Mouse (Mus musculus) spleen, adult 12 weeks (tissue): Measurements from ENCODE around the gene Ddx3x.
"Not testable (repeated sequence)": the region's sequence is repeated elsewhere in the genome, so short reads cannot be mapped to it uniquely, and the experiment has no call there.

ENCODE experiments used
- DNase-seq: peaks from one replicate; pipeline ENCODE4 v3.0.0; 2022; ENCODE audit warnings: low spot score

Gene Ddx3x

GRCm38 (mm10) chrX:13280409-13281328, at the start of gene Ddx3x:
TSS of gene Ddx3x (plus strand) at chrX:13280970.
- DNase-seq = peak; percentile 81

GRCm38 (mm10) chrX:13231243-13231642, 49.5 kb upstream of the Ddx3x start:
- DNase-seq = no peak

- not testable (repeated sequence) for DNase-seq
Observed at GRCm38 (mm10) chrX:13232834-13233233, 47.9 kb upstream of the Ddx3x start.

DNA sequence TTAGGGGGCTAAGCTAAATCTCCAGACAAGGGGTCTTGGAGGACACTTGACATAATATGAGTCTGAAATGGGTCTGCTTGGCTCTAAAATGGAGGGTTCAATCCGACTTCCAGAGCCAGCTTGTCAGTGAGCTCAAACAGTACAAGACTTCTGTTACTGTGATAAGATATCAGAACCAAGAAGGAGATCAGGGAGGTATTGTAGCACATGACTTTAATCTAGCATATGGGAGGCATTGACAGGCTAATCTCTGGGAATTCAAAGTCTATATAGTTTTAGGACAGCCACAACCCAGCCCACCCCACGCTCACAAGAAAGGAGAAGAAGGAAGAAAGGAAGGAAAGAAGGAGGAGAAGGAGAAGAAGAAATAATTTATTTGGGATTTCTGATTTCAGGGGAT, 47.1 kb upstream of the Ddx3x start:
- DNase-seq = no peak

GRCm38 (mm10) chrX:13234709-13235108, 46.1 kb upstream of the Ddx3x start:
- no peak for DNase-seq

- DNase-seq = no peak
Observed at GRCm38 (mm10) chrX:13236100-13236568, 44.6 kb upstream of the Ddx3x start.

GRCm38 (mm10) chrX:13239455-13239854, 41.3 kb upstream of the Ddx3x start:
- DNase-seq = no peak

GRCm38 (mm10) chrX:13240646-13241425, 39.9 kb upstream of the Ddx3x start:
- DNase-seq = no peak

GRCm38 (mm10) chrX:13241426-13242319, 39.1 kb upstream of the Ddx3x start:
- no peak for DNase-seq

DNA sequence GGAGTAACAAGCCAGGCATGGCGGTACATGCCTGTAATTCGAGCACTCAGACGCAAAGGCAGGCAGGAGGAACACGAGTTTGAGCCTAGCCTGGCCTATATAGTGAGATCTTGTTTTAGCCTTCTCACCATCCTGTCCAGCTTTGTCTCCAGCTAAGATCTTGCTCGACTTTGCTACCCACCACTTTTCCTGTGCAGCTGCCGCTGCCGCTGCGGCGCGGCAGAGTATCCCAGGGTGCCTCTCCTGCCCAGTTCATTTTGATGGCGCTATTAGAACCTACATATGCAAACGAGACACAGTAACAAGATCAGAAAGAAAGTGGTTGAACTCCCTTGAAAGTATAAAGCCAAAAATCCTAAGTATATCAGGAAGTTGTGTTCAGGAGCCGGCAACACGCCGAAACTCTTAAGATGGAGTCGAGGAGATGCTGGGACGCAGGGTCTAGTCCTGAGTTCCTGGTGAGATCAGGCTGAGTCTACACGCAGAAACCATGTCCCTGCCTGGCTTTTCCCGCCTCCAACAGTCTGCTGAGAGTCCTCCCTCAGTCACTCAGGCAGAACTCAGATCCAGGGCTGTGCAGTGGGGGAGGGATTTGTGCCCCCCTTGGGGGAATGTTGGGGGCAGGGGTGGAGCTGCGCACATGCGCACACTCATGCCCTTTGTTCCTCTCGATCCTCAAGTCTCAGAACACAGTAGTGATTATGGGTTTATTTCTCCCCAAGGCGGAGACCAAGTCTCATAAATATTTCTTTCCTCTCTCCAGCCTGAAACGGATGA, 38.3 kb upstream of the Ddx3x start:
- peak; percentile 17 for DNase-seq

- no peak for DNase-seq
Observed at GRCm38 (mm10) chrX:13243133-13244123, 37.3 kb upstream of the Ddx3x start.

- no peak for DNase-seq
Observed at GRCm38 (mm10) chrX:13244588-13244987, 36.2 kb upstream of the Ddx3x start.

- DNase-seq = no peak
Observed at GRCm38 (mm10) chrX:13245027-13245426, 35.7 kb upstream of the Ddx3x start.

GRCm38 (mm10) chrX:13251683-13252082, 29.1 kb upstream of the Ddx3x start:
- no peak for DNase-seq

- DNase-seq = no peak
Observed at GRCm38 (mm10) chrX:13254273-13254672, 26.5 kb upstream of the Ddx3x start.

DNA sequence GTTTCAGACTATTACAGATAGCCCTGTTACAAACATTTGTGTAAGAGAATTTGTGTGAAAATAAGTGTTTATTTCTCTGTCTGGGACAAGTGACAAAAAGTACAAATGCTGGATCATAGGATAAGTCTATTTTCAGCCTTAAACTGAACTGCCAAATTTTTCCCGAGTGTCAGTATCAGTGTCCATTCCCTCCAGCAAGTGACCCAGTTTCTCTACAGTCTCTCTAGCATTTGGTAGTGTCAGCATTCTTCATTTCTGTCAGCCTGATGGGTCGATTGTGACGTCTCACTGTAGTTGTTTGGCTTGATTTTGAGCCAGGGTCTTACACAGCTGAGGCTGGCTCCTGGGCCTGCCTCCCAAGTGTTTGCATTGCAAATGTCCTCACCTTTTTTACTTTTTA, 17.4 kb upstream of the Ddx3x start:
- DNase-seq = no peak

- no peak for DNase-seq
Observed at GRCm38 (mm10) chrX:13275519-13276137, 5.1 kb upstream of the Ddx3x start.

GRCm38 (mm10) chrX:13278996-13279395, 1.8 kb upstream of the Ddx3x start:
- no peak for DNase-seq

DNA sequence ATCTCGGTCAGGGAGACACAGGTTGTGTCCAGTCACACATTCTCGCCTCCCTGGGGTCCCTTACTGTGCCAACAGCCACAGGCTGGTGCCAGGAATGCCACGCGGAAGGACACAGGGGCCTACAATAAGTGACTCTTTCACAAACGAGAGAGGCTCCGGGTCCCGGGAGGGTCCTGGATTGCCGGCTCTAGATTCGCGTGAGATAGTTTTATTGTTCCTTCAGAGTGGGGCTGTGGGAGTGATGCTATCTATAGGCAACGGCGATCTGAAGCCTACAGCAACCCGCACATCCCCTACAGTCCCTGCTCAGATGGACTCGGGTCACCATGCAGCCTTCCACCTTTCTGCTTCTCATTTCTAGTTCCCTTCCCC, 747 bp upstream of the Ddx3x start:
- DNase-seq = no peak
